Mouse (Mus musculus) ES-Bruce4 (cell line): ENCODE measurements around the gene Map3k3. TPM values are rescaled to one million over a fixed set of nuclear protein-coding genes. Genes with fewer than 3 reads are reported as not detected.
"Not testable (repeated sequence)": the region's sequence is repeated elsewhere in the genome, so short reads cannot be mapped to it uniquely, and the experiment has no call there.

Experiments used
- H3K27ac ChIP-seq: 2 replicates; pipeline ENCODE4 v1.5.1; 2012; ENCODE audit warnings: low read length, inconsistent platforms; ENCODE audit not compliant: insufficient read depth
- H3K27me3 ChIP-seq: 2 replicates; pipeline ENCODE4 v1.6.1; 2012; ENCODE audit warnings: mild to moderate bottlenecking, low read length, inconsistent platforms; ENCODE audit not compliant: control insufficient read depth, poor library complexity, insufficient read depth, severe bottlenecking
- H3K36me3 ChIP-seq: 2 replicates; pipeline ENCODE4 v1.6.1; 2012; ENCODE audit warnings: inconsistent platforms, mild to moderate bottlenecking, low read length, moderate library complexity; ENCODE audit not compliant: control insufficient read depth, poor library complexity, insufficient read depth, severe bottlenecking
- H3K4me1 ChIP-seq: one replicate; pipeline ENCODE4 v1.8.1; 2011; ENCODE audit warnings: low read length; ENCODE audit not compliant: control insufficient read depth, insufficient read depth
- H3K4me3 ChIP-seq: 2 replicates; pipeline ENCODE4 v1.5.1; 2011; ENCODE audit warnings: low read depth, mild to moderate bottlenecking, low read length
- H3K9ac ChIP-seq: 2 replicates; pipeline ENCODE4 v1.6.1; 2012; ENCODE audit warnings: low read depth, mild to moderate bottlenecking, inconsistent platforms; ENCODE audit not compliant: poor library complexity, severe bottlenecking
- H3K9me3 ChIP-seq: replicated peaks from 2 replicates; pipeline ENCODE4 v1.6.1; 2012; ENCODE audit warnings: mild to moderate bottlenecking, low read length, inconsistent platforms; ENCODE audit not compliant: control insufficient read depth, poor library complexity, insufficient read depth, severe bottlenecking
- CTCF ChIP-seq: IDR thresholded peaks from one replicate; pipeline ENCODE4 v1.8.1; 2011; ENCODE audit warnings: low read depth, low read length
- EP300 ChIP-seq: IDR thresholded peaks from 2 replicates; pipeline ENCODE4 v1.6.1; 2011; ENCODE audit warnings: low read depth, low read length; ENCODE audit not compliant: insufficient read depth
- POLR2A ChIP-seq: IDR thresholded peaks from one replicate; pipeline ENCODE4 v1.8.1; 2011; ENCODE audit warnings: low read length; ENCODE audit not compliant: insufficient read depth
- polyA plus RNA-seq: library from polyadenylated mRNA; stranded (reverse); fragments of >200 nt; gene quantifications from 2 replicates; pipeline ENCODE4 v1.2.4, GENCODE M21; 2011; ENCODE audit warnings: low read depth; ENCODE audit not compliant: missing spikeins, insufficient read depth, insufficient read length

Gene Map3k3
- polyA plus RNA-seq, 1 experiment = 44.6 TPM

GRCm38 (mm10) chr11:106198277-106198676 is 113.9 kb downstream of the Map3k3 start:
- H3K4me3 ChIP-seq = no peak overlapping the region
- H3K9ac ChIP-seq = no peak overlapping the region
- H3K36me3 ChIP-seq = peaks cover 26% of the 10 kb centered on the region
- TF ChIP-seq POLR2A (no peak), EP300 (no peak), CTCF (no peak)
- H3K27ac ChIP-seq = no peak overlapping the region
- no peaks in the 10 kb centered on the region for H3K27me3 ChIP-seq
- no peaks in the 10 kb centered on the region for H3K4me1 ChIP-seq
- no peaks in the 10 kb centered on the region for H3K9me3 ChIP-seq

GRCm38 (mm10) chr11:106199997-106200396 is 115.6 kb downstream of the Map3k3 start:
- not testable (repeated sequence) for H3K9me3 ChIP-seq, H3K4me1 ChIP-seq, H3K9ac ChIP-seq, H3K27me3 ChIP-seq, H3K27ac ChIP-seq, H3K4me3 ChIP-seq
- H3K36me3 ChIP-seq = peaks cover 40% of the 10 kb centered on the region

GRCm38 (mm10) chr11:106200756-106201155 is 116.3 kb downstream of the Map3k3 start:
- Histone ChIP-seq H3K9me3 (no peaks in the 10 kb centered on the region), H3K36me3 (peaks cover 42% of the 10 kb centered on the region), H3K9ac (no peak overlapping the region), H3K4me3 (no peak overlapping the region), H3K27me3 (no peaks in the 10 kb centered on the region), H3K4me1 (no peaks in the 10 kb centered on the region), H3K27ac (no peak overlapping the region)
- TF ChIP-seq EP300 (no peak), CTCF (no peak), POLR2A (no peak)

- peaks cover 47% of the 10 kb centered on the region for H3K36me3 ChIP-seq
- no peak overlapping the region for H3K9ac ChIP-seq
- H3K27ac ChIP-seq = no peak overlapping the region
- TF ChIP-seq EP300 (no peak), POLR2A (no peak), CTCF (no peak)
- H3K4me3 ChIP-seq = no peak overlapping the region
- H3K4me1 ChIP-seq = no peaks in the 10 kb centered on the region
- no peaks in the 10 kb centered on the region for H3K9me3 ChIP-seq
- H3K27me3 ChIP-seq = no peaks in the 10 kb centered on the region
These were observed 117.1 kb downstream of the Map3k3 start for GRCm38 (mm10) chr11:106201337-106202122.

- H3K36me3 ChIP-seq = peaks cover 53% of the 10 kb centered on the region
- no peak within 1 kb of the TSS for H3K4me3 ChIP-seq
- TF ChIP-seq CTCF = no peak
- no peak for TF ChIP-seq EP300
- TF ChIP-seq POLR2A = no peak
- H3K9me3 ChIP-seq = no peaks in the 10 kb centered on the region
- no peaks in the 10 kb centered on the region for H3K27me3 ChIP-seq
- no peak within 1 kb of the TSS; the same call in 1 of the 2 replicates for H3K27ac ChIP-seq
- H3K9ac ChIP-seq = no peak within 1 kb of the TSS
- H3K4me1 ChIP-seq = no peaks in the 10 kb centered on the region
These were observed 117.7 kb downstream of the Map3k3 start, which contains the start of gene Strada for GRCm38 (mm10) chr11:106202123-106202465. Gene Strada (minus strand): TSS chr11:106202168.

Other genes starting within 250 kb of the Map3k3 start
- gene Cyb561, start 131.3 kb upstream of the Map3k3 start, polyA plus RNA-seq = 21.4 TPM in 2 replicates
- 0.18 TPM in 1 of 2 replicates, not detected in the other for gene Ace, start 116.7 kb upstream of the Map3k3 start, polyA plus RNA-seq
- not detected in 2 replicates for gene Ace3, start 89.9 kb upstream of the Map3k3 start, polyA plus RNA-seq
- 0.21 and 0.68 TPM in 2 replicates for gene Kcnh6, start 76.5 kb upstream of the Map3k3 start, polyA plus RNA-seq
- gene Dcaf7, start 47.7 kb upstream of the Map3k3 start, polyA plus RNA-seq = 48.9 TPM in 2 replicates
- gene Taco1, start 18.6 kb upstream of the Map3k3 start, polyA plus RNA-seq = 9.8 and 11.6 TPM in 2 replicates
- not detected in 2 replicates for gene Gm10840, start 76.2 kb downstream of the Map3k3 start, polyA plus RNA-seq
- gene Limd2, start 76.2 kb downstream of the Map3k3 start, polyA plus RNA-seq = 53.7 and 57.2 TPM in 2 replicates
- 29.8 and 34.2 TPM in 2 replicates for gene Strada, start 117.6 kb downstream of the Map3k3 start, polyA plus RNA-seq
- gene Ccdc47, start 131.7 kb downstream of the Map3k3 start, polyA plus RNA-seq = 93.2 and 119 TPM in 2 replicates
- 73.2 and 75.4 TPM in 2 replicates for gene Ddx42, start 132.3 kb downstream of the Map3k3 start, polyA plus RNA-seq
- 139 and 156 TPM in 2 replicates for gene Ftsj3, start 171.5 kb downstream of the Map3k3 start, polyA plus RNA-seq
- gene Psmc5, start 171.5 kb downstream of the Map3k3 start, polyA plus RNA-seq = 170 and 188 TPM in 2 replicates
- 75.6 and 78.1 TPM in 2 replicates for gene Smarcd2, start 188.4 kb downstream of the Map3k3 start, polyA plus RNA-seq
- gene Tcam1, start 192.1 kb downstream of the Map3k3 start, polyA plus RNA-seq = 0.44 and 0.45 TPM in 2 replicates
- gene Gh, start 217.3 kb downstream of the Map3k3 start, polyA plus RNA-seq = not detected in 2 replicates
- 0.75 and 1.5 TPM in 2 replicates for gene Cd79b, start 230.1 kb downstream of the Map3k3 start, polyA plus RNA-seq